Mouse (Mus musculus) forebrain, postnatal 0 days (tissue): Measurements from ENCODE around the gene Pan2. TPM values are rescaled to one million over a fixed set of nuclear protein-coding genes. Genes with fewer than 3 reads are reported as not detected.
"Not testable (repeated sequence)": the region's sequence is repeated elsewhere in the genome, so short reads cannot be mapped to it uniquely, and the experiment has no call there.

ENCODE experiments used
- ATAC-seq: fragments of 200-750 bp; cut with Nextera tagmentation; 2 replicates; pipeline ENCODE4 v1.8.0; 2017; ENCODE audit warnings: mild to moderate bottlenecking, moderate library complexity
- DNase-seq: peaks from one replicate; pipeline ENCODE4 v3.0.0-alpha.2; 2015
- H3K27ac ChIP-seq: fragments of 300-500 bp; sonication (generic); 2 replicates; pipeline ENCODE4 v1.5.1; 2014; ENCODE audit warnings: low read depth, mild to moderate bottlenecking, antibody characterized with exemption, low read length, moderate library complexity, mixed read lengths
- H3K27me3 ChIP-seq: fragments of 300-500 bp; sonication (generic); 2 replicates; pipeline ENCODE4 v1.6.1; 2014; ENCODE audit warnings: mild to moderate bottlenecking, low read length, mixed read lengths; ENCODE audit not compliant: insufficient read depth
- H3K36me3 ChIP-seq: fragments of 300-500 bp; sonication (generic); 2 replicates; pipeline ENCODE4 v1.6.1; 2014; ENCODE audit warnings: mild to moderate bottlenecking, moderate library complexity; ENCODE audit not compliant: insufficient read depth
- H3K4me1 ChIP-seq: fragments of 300-500 bp; sonication (generic); 2 replicates; pipeline ENCODE4 v1.6.1; 2014; ENCODE audit warnings: antibody characterized with exemption; ENCODE audit not compliant: insufficient read depth
- H3K4me2 ChIP-seq: fragments of 300-500 bp; sonication (generic); 2 replicates; pipeline ENCODE4 v1.6.1; 2014; ENCODE audit warnings: low read depth, mild to moderate bottlenecking, moderate library complexity
- H3K4me3 ChIP-seq: fragments of 300-500 bp; sonication (generic); 2 replicates; pipeline ENCODE4 v1.5.1; 2014; ENCODE audit warnings: low read depth, low read length, mixed read lengths
- H3K9ac ChIP-seq: fragments of 300-500 bp; sonication (generic); 2 replicates; pipeline ENCODE4 v1.6.1; 2014; ENCODE audit warnings: mild to moderate bottlenecking
- H3K9me3 ChIP-seq: fragments of 300-500 bp; sonication (generic); 2 replicates; pipeline ENCODE4 v1.6.1; 2016; ENCODE audit warnings: low read length
- CTCF ChIP-seq: sonication (generic); IDR thresholded peaks from 2 replicates; pipeline ENCODE4 v1.5.1; 2016; ENCODE audit warnings: antibody characterized with exemption, control low read depth, low read depth
- WGBS: fragments of 180-500 bp; shearing (Covaris S2); extraction: QIAGEN DNeasy Blood & Tissue Kit; methylation state at CpG from one replicate; pipeline ENCODE4 v1.1.7; 2014; 5-methylcytosine and 5-hydroxymethylcytosine counted together
- polyA plus RNA-seq: library from polyadenylated mRNA; unstranded; fragments of >200 nt; fragmentation: Nextera tagmentation; extraction: Ambion mirVana; gene quantifications from 2 replicates; pipeline ENCODE4 v1.2.1, GENCODE M21; 2015
- total RNA-seq: library from RNA; depleted of rRNA; stranded (reverse); fragments of >200 nt; gene quantifications from 2 replicates; pipeline ENCODE4 v1.2.3, GENCODE M21; 2014

The Pan2 gene
- total and polyA plus RNA-seq, 2 experiments from 2014 or later = 11.9 to 20.0 TPM

- Histone ChIP-seq H3K9ac (no peak overlapping the region), H3K27me3 (no peaks in the 10 kb centered on the region), H3K4me2 (no peak overlapping the region), H3K4me1 (no peaks in the 10 kb centered on the region), H3K4me3 (no peak overlapping the region), H3K36me3 (peaks cover 68% of the 10 kb centered on the region), H3K9me3 (no peaks in the 10 kb centered on the region), H3K27ac (no peak overlapping the region)
- DNase-seq (peak; percentile 82), ATAC-seq (peak; percentile 56)
- peak; percentile 76 for TF ChIP-seq CTCF
- WGBS = 63% methylated on average over 31 of the region's 31 CpGs
Measured at GRCm38 (mm10) chr10:128283604-128284579, 19.2 kb upstream of the Pan2 start.

GRCm38 (mm10) chr10:128290594-128290993 is 12.5 kb upstream of the Pan2 start:
- not testable (repeated sequence) for H3K4me1 ChIP-seq, H3K27ac ChIP-seq, ATAC-seq, DNase-seq, H3K9me3 ChIP-seq, H3K9ac ChIP-seq, H3K4me2 ChIP-seq, H3K27me3 ChIP-seq, H3K4me3 ChIP-seq
- H3K36me3 ChIP-seq = peaks cover 51% of the 10 kb centered on the region
- 90% methylated on average over 1 of the region's 1 CpGs for WGBS

- no peak overlapping the region for H3K27ac ChIP-seq
- H3K4me3 ChIP-seq = no peak overlapping the region
- peaks cover 15% of the 10 kb centered on the region for H3K36me3 ChIP-seq
- no peak for TF ChIP-seq CTCF
- no peak overlapping the region for H3K4me2 ChIP-seq
- H3K27me3 ChIP-seq = no peaks in the 10 kb centered on the region
- DNase-seq = peak; percentile 14
- H3K9ac ChIP-seq = no peak overlapping the region
- WGBS = 39% methylated on average over 13 of the region's 13 CpGs
- ATAC-seq = peak; percentile 59; the same call in 1 of the 2 replicates
- no peaks in the 10 kb centered on the region for H3K9me3 ChIP-seq
- no peaks in the 10 kb centered on the region for H3K4me1 ChIP-seq
Measured at GRCm38 (mm10) chr10:128296370-128297090, 6.6 kb upstream of the Pan2 start.

GRCm38 (mm10) chr10:128297221-128297620 is 5.9 kb upstream of the Pan2 start:
- Histone ChIP-seq H3K4me2 (no peak overlapping the region), H3K4me3 (no peak overlapping the region), H3K9me3 (no peaks in the 10 kb centered on the region), H3K4me1 (0 out of 2 replicates have a peak, but pooled peaks cover under 1% of the 10 kb centered on the region), H3K27ac (no peak overlapping the region), H3K9ac (no peak overlapping the region), H3K27me3 (no peaks in the 10 kb centered on the region), H3K36me3 (peaks cover 9% of the 10 kb centered on the region)
- DNase-seq (no peak), ATAC-seq (no peak)
- TF ChIP-seq CTCF = no peak
- WGBS = 58% methylated on average over 4 of the region's 4 CpGs

DNA sequence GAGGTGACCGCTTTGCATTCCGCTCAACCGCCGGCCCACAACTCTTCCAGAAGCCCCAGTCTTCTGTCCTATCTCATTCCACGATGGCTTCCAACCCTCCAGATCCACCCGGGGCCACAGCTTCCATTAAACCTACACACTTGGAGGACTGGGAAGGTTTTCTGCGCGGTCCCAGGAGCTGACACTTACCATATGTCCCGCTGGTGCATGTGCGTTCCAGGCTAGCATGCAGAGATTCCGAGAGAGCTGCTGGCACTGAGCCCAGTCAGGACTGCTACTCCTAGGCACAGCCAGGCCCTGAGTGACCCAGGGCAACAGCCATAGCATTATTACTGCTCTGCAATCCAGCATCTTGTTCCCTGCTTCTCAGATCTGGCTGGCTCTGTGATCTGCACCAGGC is 5.5 kb upstream of the Pan2 start:
- Histone ChIP-seq H3K4me2 (no peak overlapping the region), H3K4me3 (no peak overlapping the region), H3K9me3 (no peaks in the 10 kb centered on the region), H3K9ac (no peak overlapping the region), H3K27ac (no peak overlapping the region), H3K27me3 (no peaks in the 10 kb centered on the region), H3K4me1 (peaks cover 5% of the 10 kb centered on the region; the same call in 1 of the 2 replicates), H3K36me3 (peaks cover 5% of the 10 kb centered on the region; the same call in 1 of the 2 replicates)
- WGBS = 80% methylated on average over 11 of the region's 11 CpGs
- TF ChIP-seq CTCF = no peak
- DNase-seq (no peak), ATAC-seq (no peak)

DNA sequence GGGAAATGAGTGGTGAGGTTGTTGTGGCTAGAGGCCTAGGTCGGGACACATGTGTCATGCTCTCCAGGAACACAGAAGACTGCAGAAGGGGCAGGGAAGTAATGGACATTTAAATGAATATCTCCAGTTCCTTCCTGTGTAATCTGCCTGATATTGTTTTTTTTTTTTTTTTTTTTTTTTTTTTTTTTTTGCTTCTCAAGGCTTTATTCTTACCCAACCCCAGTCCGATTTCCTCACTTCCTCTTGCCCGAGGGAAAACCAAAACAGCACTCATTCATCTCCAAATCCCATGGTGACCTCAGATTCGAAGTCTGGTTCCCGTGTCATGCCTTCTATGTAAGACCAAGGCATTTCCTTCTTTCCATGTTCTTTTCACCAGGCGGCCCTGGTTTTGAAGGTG is 4.9 kb upstream of the Pan2 start:
- no peaks in the 10 kb centered on the region for H3K9me3 ChIP-seq
- DNase-seq = no peak
- ATAC-seq = no peak
- H3K4me1 ChIP-seq = peaks cover 5% of the 10 kb centered on the region; the same call in 1 of the 2 replicates
- H3K27ac ChIP-seq = no peak overlapping the region
- no peaks in the 10 kb centered on the region for H3K27me3 ChIP-seq
- H3K36me3 ChIP-seq = no peaks in the 10 kb centered on the region
- H3K4me3 ChIP-seq = no peak overlapping the region
- 85% methylated on average over 6 of the region's 6 CpGs for WGBS
- H3K4me2 ChIP-seq = no peak overlapping the region
- H3K9ac ChIP-seq = no peak overlapping the region
- TF ChIP-seq CTCF = no peak
